Mouse (Mus musculus): Measurements from ENCODE around the gene 1700024P04Rik. TPM values are rescaled to one million over a fixed set of nuclear protein-coding genes. Genes with fewer than 3 reads are reported as not detected.
"Not testable (repeated sequence)": the region's sequence is repeated elsewhere in the genome, so short reads cannot be mapped to it uniquely, and the experiment has no call there.

1700024P04Rik gene
- polyA plus RNA-seq, 1 experiment, result not detected

DNA sequence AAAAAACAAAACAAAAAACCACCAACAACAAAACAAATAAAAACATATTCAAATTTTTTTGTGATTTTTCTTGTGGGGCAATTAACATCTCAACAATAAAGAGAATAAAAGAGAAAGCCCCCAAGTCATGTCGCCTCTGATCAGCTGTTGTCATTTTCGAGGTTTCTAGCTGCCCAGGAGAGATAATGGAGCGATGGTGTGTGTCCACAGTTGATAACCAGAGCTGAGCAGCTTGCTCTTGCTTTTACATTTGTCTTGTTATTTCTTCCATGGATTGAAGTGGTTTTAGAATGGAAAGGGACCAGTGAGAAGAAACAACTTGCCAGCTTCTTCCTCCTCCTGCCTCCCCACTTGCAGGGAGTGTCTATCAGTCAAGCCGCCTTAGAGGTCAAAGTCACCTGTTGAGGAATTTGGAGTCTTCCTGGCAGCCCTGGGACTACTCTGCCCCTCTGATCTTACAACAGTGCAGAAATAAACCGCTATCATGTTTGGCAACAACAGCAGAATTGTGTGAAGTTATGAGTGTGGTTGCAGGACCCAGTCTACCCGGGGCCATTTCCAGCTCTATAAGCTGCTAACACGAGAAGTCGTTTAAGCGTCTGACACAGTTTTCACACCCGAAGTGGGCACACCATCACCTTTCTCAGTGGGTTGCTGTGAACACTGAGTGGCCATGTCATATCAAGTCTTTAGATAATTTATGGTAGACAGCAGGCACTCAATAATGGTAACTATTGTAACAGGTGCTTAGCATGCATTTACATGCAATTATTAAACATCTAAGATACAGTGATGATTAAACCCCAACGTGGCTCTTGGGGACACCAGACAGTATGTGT, 35.7 kb upstream of the 1700024P04Rik start:
- H3K4me1 ChIP-seq (ENCODE audit: control insufficient read depth, insufficient read depth, insufficient read length, low read length), result peaks cover 11% of the 10 kb centered on the region; the same call in 1 of the 2 replicates
- WGBS, result 46% methylated on average over 11 of the region's 11 CpGs
- TF ChIP-seq POLR2A (IDR thresholded peaks at IDR 0.05; ENCODE audit: low read depth, low read length) (no peak), CTCF (IDR thresholded peaks at IDR 0.05; ENCODE audit: extremely low read depth, insufficient read length, insufficient replicate concordance, low read depth, low read length) (no peak)
- H3K36me3 ChIP-seq (ENCODE audit: control insufficient read depth, insufficient read depth, low read length), result no peaks in the 10 kb centered on the region
- H3K27me3 ChIP-seq (ENCODE audit: control insufficient read depth, insufficient read depth, low read length), result no peaks in the 10 kb centered on the region
- no peak overlapping the region for H3K4me3 ChIP-seq (ENCODE audit: low read depth, low read length)
- H3K27ac ChIP-seq (ENCODE audit: insufficient read depth, low read depth, low read length), result peak overlapping the region; percentile 48; the same call in 1 of the 2 replicates

DNA sequence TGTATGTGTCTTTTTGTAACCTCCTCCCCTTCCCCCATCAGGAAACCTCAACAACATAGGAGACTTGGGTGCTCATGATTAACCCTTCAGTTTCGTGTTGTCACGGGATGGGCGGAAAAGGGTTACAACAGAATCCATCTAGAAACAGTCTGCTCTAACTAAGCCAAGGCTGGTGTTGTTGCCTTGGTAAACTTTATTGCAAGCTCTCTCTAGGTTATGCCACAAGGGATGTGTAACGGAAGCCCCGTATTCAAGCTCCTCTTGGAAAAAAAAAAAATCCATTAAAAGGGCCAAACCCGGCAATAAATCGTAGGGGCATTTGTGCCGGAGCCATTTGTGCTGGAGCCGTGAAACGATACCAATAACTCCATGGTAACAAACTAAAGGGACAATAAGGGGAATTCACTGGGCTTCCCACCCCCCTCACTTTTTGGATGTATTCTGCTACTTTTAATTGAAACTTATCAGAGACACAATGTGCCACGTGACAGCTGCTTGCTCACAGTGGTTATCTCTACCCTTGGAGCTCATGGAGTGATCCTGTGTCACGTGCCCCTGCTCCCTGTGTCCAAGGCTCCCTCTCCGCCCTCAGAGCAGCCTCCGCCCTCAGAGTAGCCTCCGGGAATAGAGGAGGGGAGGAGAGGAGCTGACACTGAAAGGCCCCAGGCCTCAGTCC, 34.3 kb upstream of the 1700024P04Rik start:
- Histone ChIP-seq H3K27ac (ENCODE audit: insufficient read depth, low read depth, low read length) (peak overlapping the region; percentile 17; the same call in 1 of the 2 replicates), H3K27me3 (ENCODE audit: control insufficient read depth, insufficient read depth, low read length) (no peaks in the 10 kb centered on the region), H3K4me3 (ENCODE audit: low read depth, low read length) (no peak overlapping the region), H3K4me1 (ENCODE audit: control insufficient read depth, insufficient read depth, insufficient read length, low read length) (peaks cover 11% of the 10 kb centered on the region; the same call in 1 of the 2 replicates), H3K36me3 (ENCODE audit: control insufficient read depth, insufficient read depth, low read length) (no peaks in the 10 kb centered on the region)
- 42% methylated on average over 15 of the region's 15 CpGs for WGBS
- TF ChIP-seq CTCF (IDR thresholded peaks at IDR 0.05; ENCODE audit: extremely low read depth, insufficient read length, insufficient replicate concordance, low read depth, low read length), result no peak

DNA sequence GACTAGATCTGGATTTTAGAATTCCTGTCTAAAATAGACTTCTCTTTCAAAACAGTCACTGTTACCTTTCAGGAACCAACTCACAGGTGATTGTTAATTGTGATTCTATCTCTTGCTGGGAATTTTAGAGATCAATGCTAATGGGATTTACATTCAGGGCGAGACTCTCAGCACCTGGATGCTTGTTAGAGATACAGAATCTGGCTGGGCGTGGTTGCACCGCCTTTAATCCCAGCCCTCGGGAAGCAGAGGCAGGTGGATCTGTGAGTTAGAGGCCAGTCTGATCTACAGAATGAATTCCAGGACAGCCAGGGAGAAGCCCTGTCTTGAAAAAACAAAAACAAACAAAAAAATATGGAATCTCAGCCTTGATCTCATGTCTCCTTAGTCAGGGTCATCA, 32.3 kb upstream of the 1700024P04Rik start:
- Histone ChIP-seq H3K27ac (ENCODE audit: insufficient read depth, low read depth, low read length) (no peak overlapping the region), H3K4me3 (ENCODE audit: low read depth, low read length) (no peak overlapping the region), H3K27me3 (ENCODE audit: control insufficient read depth, insufficient read depth, low read length) (no peaks in the 10 kb centered on the region), H3K36me3 (ENCODE audit: control insufficient read depth, insufficient read depth, low read length) (no peaks in the 10 kb centered on the region), H3K4me1 (ENCODE audit: control insufficient read depth, insufficient read depth, insufficient read length, low read length) (peaks cover 11% of the 10 kb centered on the region; the same call in 1 of the 2 replicates)
- WGBS, result 58% methylated on average over 4 of the region's 4 CpGs
- no peak for TF ChIP-seq POLR2A (IDR thresholded peaks at IDR 0.05; ENCODE audit: low read depth, low read length)
- no peak for TF ChIP-seq CTCF (IDR thresholded peaks at IDR 0.05; ENCODE audit: extremely low read depth, insufficient read length, insufficient replicate concordance, low read depth, low read length)

DNA sequence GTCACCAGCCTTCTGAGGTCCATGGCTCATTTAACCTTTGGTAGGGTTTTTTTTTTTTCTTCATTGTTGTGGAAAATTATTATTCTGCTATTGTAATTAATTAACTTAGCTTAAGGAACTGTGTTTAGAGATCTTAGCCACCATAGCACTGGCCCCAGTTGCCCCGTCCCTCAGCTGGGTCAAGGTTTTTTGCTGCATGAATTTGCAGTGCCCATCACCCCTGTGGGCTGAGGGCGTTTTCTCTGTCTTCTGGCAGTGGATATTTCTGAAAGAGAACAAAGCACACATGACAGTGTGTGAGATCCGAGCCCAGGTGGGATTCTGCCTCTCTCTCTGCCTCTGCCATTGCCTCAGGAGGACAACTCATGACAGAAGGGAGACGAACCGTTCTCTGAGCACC, 28.5 kb upstream of the 1700024P04Rik start:
- Histone ChIP-seq H3K4me3 (ENCODE audit: low read depth, low read length) (no peak overlapping the region), H3K27ac (ENCODE audit: insufficient read depth, low read depth, low read length) (no peak overlapping the region), H3K4me1 (ENCODE audit: control insufficient read depth, insufficient read depth, insufficient read length, low read length) (no peaks in the 10 kb centered on the region), H3K36me3 (ENCODE audit: control insufficient read depth, insufficient read depth, low read length) (no peaks in the 10 kb centered on the region), H3K27me3 (ENCODE audit: control insufficient read depth, insufficient read depth, low read length) (no peaks in the 10 kb centered on the region)
- TF ChIP-seq CTCF (IDR thresholded peaks at IDR 0.05; ENCODE audit: extremely low read depth, insufficient read length, insufficient replicate concordance, low read depth, low read length) (no peak), POLR2A (IDR thresholded peaks at IDR 0.05; ENCODE audit: low read depth, low read length) (no peak)
- WGBS, result 90% methylated on average over 5 of the region's 5 CpGs

DNA sequence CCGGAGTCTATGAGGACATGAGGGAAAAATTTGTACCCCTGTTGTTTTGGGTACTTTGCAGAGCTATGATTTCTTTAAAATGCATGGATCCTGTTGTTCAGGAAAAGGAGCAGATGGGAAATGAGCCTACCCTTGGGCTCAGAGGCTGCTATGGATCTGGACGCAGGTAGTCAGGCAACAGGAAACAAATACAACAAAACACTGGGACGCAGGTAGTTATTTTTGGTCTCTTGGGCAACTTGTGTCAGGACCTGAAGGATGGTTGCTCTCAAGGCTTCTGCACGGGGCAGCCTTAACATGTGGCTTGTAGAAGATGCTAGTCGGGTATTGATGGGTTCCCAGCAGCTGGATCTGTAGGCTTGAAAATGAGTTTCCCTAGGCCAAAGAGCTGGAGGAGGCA, 23.6 kb upstream of the 1700024P04Rik start:
- no peak overlapping the region for H3K27ac ChIP-seq (ENCODE audit: insufficient read depth, low read depth, low read length)
- TF ChIP-seq POLR2A (IDR thresholded peaks at IDR 0.05; ENCODE audit: low read depth, low read length), result no peak
- TF ChIP-seq CTCF (IDR thresholded peaks at IDR 0.05; ENCODE audit: extremely low read depth, insufficient read length, insufficient replicate concordance, low read depth, low read length), result no peak
- no peaks in the 10 kb centered on the region for H3K27me3 ChIP-seq (ENCODE audit: control insufficient read depth, insufficient read depth, low read length)
- H3K4me1 ChIP-seq (ENCODE audit: control insufficient read depth, insufficient read depth, insufficient read length, low read length), result no peaks in the 10 kb centered on the region
- no peak overlapping the region for H3K4me3 ChIP-seq (ENCODE audit: low read depth, low read length)
- WGBS, result 82% methylated on average over 5 of the region's 5 CpGs
- no peaks in the 10 kb centered on the region for H3K36me3 ChIP-seq (ENCODE audit: control insufficient read depth, insufficient read depth, low read length)

DNA sequence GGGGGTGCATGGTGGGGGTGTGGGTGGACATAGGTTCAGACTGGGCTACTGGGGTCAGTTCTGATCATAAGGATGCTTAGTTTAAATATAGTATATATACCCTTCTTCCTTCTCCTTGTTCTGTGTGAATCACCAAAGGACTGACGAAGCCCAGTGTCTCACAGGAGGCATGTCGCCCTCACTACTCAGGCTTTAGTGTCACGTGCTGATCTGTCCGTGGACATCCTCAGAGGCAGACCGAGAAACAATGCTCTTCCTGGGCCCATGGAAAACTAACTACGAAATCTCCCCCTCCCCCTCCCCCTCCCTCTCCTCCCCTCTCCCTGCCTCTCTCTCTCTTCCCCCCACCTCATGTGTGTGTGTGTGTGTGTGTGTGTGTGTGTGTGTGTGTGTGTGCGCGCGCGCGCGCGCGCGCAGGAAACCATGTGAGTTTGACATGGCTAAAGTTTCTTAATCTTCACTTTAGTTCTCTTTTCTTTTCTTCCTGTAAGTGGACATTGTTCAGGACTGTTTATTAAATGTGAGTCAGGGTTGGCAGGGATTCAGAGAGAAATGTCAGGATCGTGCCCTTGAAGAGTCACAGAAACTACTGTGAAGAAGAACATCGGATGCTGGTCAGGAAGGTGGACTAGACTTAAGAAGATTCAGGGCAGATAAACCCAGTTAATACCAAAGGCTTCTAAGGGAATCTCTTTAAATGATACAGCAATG, 22.2 kb upstream of the 1700024P04Rik start:
- WGBS, result 91% methylated on average over 17 of the region's 17 CpGs
- H3K27me3 ChIP-seq (ENCODE audit: control insufficient read depth, insufficient read depth, low read length), result no peaks in the 10 kb centered on the region
- no peak overlapping the region for H3K4me3 ChIP-seq (ENCODE audit: low read depth, low read length)
- H3K4me1 ChIP-seq (ENCODE audit: control insufficient read depth, insufficient read depth, insufficient read length, low read length), result no peaks in the 10 kb centered on the region
- TF ChIP-seq POLR2A (IDR thresholded peaks at IDR 0.05; ENCODE audit: low read depth, low read length) (no peak), CTCF (IDR thresholded peaks at IDR 0.05; ENCODE audit: extremely low read depth, insufficient read length, insufficient replicate concordance, low read depth, low read length) (no peak)
- H3K36me3 ChIP-seq (ENCODE audit: control insufficient read depth, insufficient read depth, low read length), result no peaks in the 10 kb centered on the region
- H3K27ac ChIP-seq (ENCODE audit: insufficient read depth, low read depth, low read length), result no peak overlapping the region

DNA sequence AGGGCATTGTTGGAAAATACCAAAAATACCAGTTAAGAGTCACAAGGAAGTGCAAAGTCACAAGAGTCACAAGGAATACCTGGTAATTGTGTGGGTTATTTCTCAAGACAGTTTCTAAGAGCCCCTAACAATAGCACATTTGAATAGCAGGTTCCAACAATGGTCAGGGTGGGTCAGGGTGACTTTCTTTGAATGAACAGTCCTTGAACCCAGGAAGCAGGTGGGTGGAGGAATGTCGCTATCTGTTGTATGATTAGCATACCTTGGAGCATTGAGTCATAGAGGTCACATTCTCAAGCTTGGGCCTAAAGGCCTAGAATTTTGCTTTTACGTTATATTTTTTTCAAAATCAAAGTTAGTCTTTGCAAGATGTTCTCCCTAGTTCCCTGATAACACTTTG, 17.3 kb upstream of the 1700024P04Rik start:
- not testable (repeated sequence) for H3K4me1 ChIP-seq (ENCODE audit: control insufficient read depth, insufficient read depth, insufficient read length, low read length); H3K4me3 ChIP-seq (ENCODE audit: low read depth, low read length); H3K36me3 ChIP-seq (ENCODE audit: control insufficient read depth, insufficient read depth, low read length); H3K27me3 ChIP-seq (ENCODE audit: control insufficient read depth, insufficient read depth, low read length); H3K27ac ChIP-seq (ENCODE audit: insufficient read depth, low read depth, low read length)
- WGBS, result 98% methylated on average over 2 of the region's 2 CpGs
